ENCODE assay signal across 7 mouse cellular contexts in the genomic region with DNA sequence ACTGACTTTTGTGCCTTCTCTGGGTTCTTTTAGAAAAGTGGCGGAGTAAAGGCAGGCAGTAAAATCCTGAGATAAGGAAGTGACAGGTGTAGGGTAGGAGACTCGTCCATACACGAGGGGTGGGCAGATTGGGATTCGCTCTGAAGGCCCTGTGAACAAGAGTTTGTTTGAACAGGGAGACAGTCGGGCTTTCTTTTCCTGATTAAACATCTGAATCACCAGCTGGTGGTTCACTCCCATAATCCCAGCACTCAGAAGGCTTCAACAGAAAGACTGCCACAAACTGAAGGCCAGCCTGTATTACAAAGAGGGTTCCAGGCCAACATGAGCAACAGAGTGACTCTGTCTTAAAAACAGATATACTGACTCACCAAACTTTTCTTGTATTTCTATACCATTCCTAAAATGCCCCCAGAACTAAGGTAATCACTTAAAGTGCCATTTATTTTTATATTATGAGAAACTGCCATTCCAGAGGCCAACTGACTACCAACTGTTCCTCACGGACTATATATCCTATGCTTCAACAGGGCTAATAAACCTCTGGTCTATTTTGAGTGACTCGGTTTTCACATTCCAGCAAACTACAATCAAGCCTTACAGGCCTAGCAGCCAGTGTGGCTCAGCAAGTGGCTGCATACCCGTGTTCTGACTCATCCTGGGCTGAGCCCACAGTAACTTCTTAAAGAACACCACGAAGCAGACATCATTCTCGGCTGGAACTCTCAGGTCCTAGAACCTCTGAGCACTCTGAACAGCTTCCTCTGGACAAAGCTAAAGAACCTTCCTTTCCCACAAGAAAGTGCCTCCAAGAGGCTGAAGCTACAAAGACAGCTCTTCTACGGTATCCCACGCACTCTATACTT. TPM values are rescaled to one million over a fixed set of nuclear protein-coding genes. Genes with fewer than 3 reads are reported as not detected.
DNase-seq lines count a peak whose midpoint lies in the region; ATAC-seq and TF ChIP-seq lines count a peak whose summit lies in the region.

No protein-coding gene starts in this region.

- H3K9ac ChIP-seq in limb, embryonic 14.5 days (ENCODE audit: low read depth, low read length, severe bottlenecking) = no peak overlapping the region

- intact Hi-C loops in gastrocnemius, postnatal 14 days (cut with DNase I; ENCODE audit: low total_unique reads) = no loop called here

- ATAC-seq in limb, embryonic 14.5 days (ENCODE audit: low FRiP score, low read depth) = peak; percentile 62; the same call in 1 of the 2 replicates
- no peak for ATAC-seq in megakaryocyte, adult 5-6 weeks (ENCODE audit: poor library complexity, severe bottlenecking)

- DNase-seq in urinary bladder, adult 2 months (ENCODE audit: low spot score) = peak; percentile 32
- no peak for DNase-seq in urinary bladder, postnatal 10 days (ENCODE audit: low spot score)
- DNase-seq in gastrocnemius, postnatal 14 days = peak; percentile 49
- DNase-seq in limb, embryonic 14.5 days (ENCODE audit: low spot score) = peak; percentile 56
- DNase-seq in B cell, adult 2 months = no peak
- no peak for DNase-seq in right cerebral cortex, postnatal 4 days

- peak overlapping the region; percentile 39 for H3K27ac ChIP-seq in limb, embryonic 14.5 days (replicated peaks; ENCODE audit: low read depth, low read length)

- H3K27me3 ChIP-seq in limb, embryonic 14.5 days (ENCODE audit: control insufficient read depth, insufficient read depth, low read length) = no peaks in the 10 kb centered on the region

- H3K4me2 ChIP-seq in limb, embryonic 14.5 days (replicated peaks; ENCODE audit: low read depth, low read length, severe bottlenecking) = no peak overlapping the region

- no peak for TF ChIP-seq POLR2A in limb, embryonic 14.5 days (IDR thresholded peaks at IDR 0.05; ENCODE audit: borderline replicate concordance, extremely low read depth, insufficient read depth, insufficient read length)

- 62% methylated on average over 12 of the region's 12 CpGs for WGBS in limb, embryonic 14.5 days

- no peaks in the 10 kb centered on the region for H3K9me3 ChIP-seq in limb, embryonic 14.5 days (ENCODE audit: control insufficient read depth, low read length)

- no peak overlapping the region for H3K4me3 ChIP-seq in limb, embryonic 14.5 days (replicated peaks; ENCODE audit: low read length)

- no peaks in the 10 kb centered on the region for H3K4me1 ChIP-seq in limb, embryonic 14.5 days (ENCODE audit: control insufficient read depth, insufficient read depth, low read length)

- H3K36me3 ChIP-seq in limb, embryonic 14.5 days (ENCODE audit: control insufficient read depth, insufficient read depth, low read length) = peaks cover 5% of the 10 kb centered on the region

RNA-seq across cellular contexts. Expression of gene Fyttd1, which starts 18.3 kb away (rescaled TPM):
- 49.7 and 51.4 TPM in 2 replicates for polyA plus RNA-seq in urinary bladder, adult 2 months (2012; rRNA removed)
- 100 to 1,000 TPM; 108 to 111 TPM for total RNA-seq in gastrocnemius, postnatal 14 days (2021)
- polyA plus RNA-seq in limb, embryonic 14.5 days (2012; rRNA removed) = 43.3 and 47.2 TPM in 2 replicates
- 113 and 128 TPM in 2 replicates for polyA plus RNA-seq in limb, embryonic 14.5 days (2014; fragmentation: Nextera tagmentation; extraction: Ambion mirVana)
- total RNA-seq in megakaryocyte, adult 5-6 weeks (2015) = 23.1 and 26.1 TPM in 2 replicates
- total RNA-seq in megakaryocyte, adult 5-6 weeks (2017) = 24.1 and 35.0 TPM in 2 replicates

RNA-seq across cellular contexts. Expression of gene Rubcn, which starts 18.6 kb away (rescaled TPM):
- polyA plus RNA-seq in urinary bladder, adult 2 months (2012; rRNA removed) = 38.1 and 38.6 TPM in 2 replicates
- total RNA-seq in gastrocnemius, postnatal 14 days (2021) = 10 to 100 TPM; 28.8 to 30.0 TPM
- 35.7 and 42.7 TPM in 2 replicates for polyA plus RNA-seq in limb, embryonic 14.5 days (2012; rRNA removed)
- 19.6 and 20.3 TPM in 2 replicates for polyA plus RNA-seq in limb, embryonic 14.5 days (2014; fragmentation: Nextera tagmentation; extraction: Ambion mirVana)
- 12.4 and 18.8 TPM in 2 replicates for total RNA-seq in megakaryocyte, adult 5-6 weeks (2015)
- total RNA-seq in megakaryocyte, adult 5-6 weeks (2017) = 22.8 and 22.9 TPM in 2 replicates

RNA-seq across cellular contexts. Expression of gene Smbd1, which starts 48.7 kb away (rescaled TPM):
- not detected in 2 replicates for polyA plus RNA-seq in urinary bladder, adult 2 months (2012; rRNA removed)
- total RNA-seq in gastrocnemius, postnatal 14 days (2021) = not detected
- not detected in 2 replicates for polyA plus RNA-seq in limb, embryonic 14.5 days (2012; rRNA removed)
- polyA plus RNA-seq in limb, embryonic 14.5 days (2014; fragmentation: Nextera tagmentation; extraction: Ambion mirVana) = not detected in 2 replicates
- not detected in 2 replicates for total RNA-seq in megakaryocyte, adult 5-6 weeks (2015)
- not detected in 2 replicates for total RNA-seq in megakaryocyte, adult 5-6 weeks (2017)

RNA-seq across cellular contexts. Expression of gene Lrch3, which starts 54.9 kb away (rescaled TPM):
- 25.1 and 26.9 TPM in 2 replicates for polyA plus RNA-seq in urinary bladder, adult 2 months (2012; rRNA removed)
- total RNA-seq in gastrocnemius, postnatal 14 days (2021) = 10 to 100 TPM; 18.1 to 21.7 TPM
- 56.3 and 68.0 TPM in 2 replicates for polyA plus RNA-seq in limb, embryonic 14.5 days (2012; rRNA removed)
- 24.9 and 30.4 TPM in 2 replicates for polyA plus RNA-seq in limb, embryonic 14.5 days (2014; fragmentation: Nextera tagmentation; extraction: Ambion mirVana)
- total RNA-seq in megakaryocyte, adult 5-6 weeks (2015) = 24.5 and 34.7 TPM in 2 replicates
- total RNA-seq in megakaryocyte, adult 5-6 weeks (2017) = 23.9 and 35.6 TPM in 2 replicates

Comparison
In these comparisons a context has a peak if more than half of its experiments do, and no peak if none do; other contexts are left out.
1. DNase-seq: peak in urinary bladder, adult 2 months (single experiment), gastrocnemius, postnatal 14 days (single experiment) and limb, embryonic 14.5 days (single experiment); none in urinary bladder, postnatal 10 days (single experiment), B cell, adult 2 months (0 of 2) and right cerebral cortex, postnatal 4 days (single experiment).